Mouse (Mus musculus) cortical plate, adult 2 months (tissue): ENCODE results near the gene BC049762.

Experiments
- CTCF ChIP-seq: fragments of 200-500 bp; IDR thresholded peaks from 2 replicates; pipeline ENCODE4 v1.5.1; 2011; ENCODE audit warnings: mild to moderate bottlenecking, control low read depth, low read length; ENCODE audit not compliant: insufficient read depth; ENCODE audit errors: extremely low read depth
- POLR2A ChIP-seq: fragments of 200-500 bp; IDR thresholded peaks from 2 replicates; pipeline ENCODE4 v1.6.1; 2011; ENCODE audit warnings: mild to moderate bottlenecking, low read length, control low read depth; ENCODE audit not compliant: insufficient read depth; ENCODE audit errors: extremely low read depth

DNA sequence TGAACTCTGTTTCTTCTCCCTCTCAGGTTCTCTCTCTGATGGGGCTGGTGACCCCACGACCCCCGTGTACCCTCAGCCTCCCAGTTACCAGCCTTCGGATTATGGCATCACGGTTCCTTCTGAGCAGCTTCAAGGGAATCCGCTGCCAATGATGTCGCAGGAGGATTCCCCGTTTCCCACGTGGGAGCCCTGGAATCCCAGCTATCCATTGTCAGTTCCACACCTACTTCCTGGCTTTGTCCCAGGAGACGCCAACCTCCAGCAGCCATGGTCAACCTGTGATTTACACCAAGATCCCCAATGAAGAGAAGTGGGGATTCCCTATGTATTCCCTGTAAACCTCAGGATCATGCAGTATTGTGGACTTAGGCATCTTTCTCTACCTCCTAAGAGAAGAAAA, 28.2 kb downstream of the BC049762 start:
- no peak for TF ChIP-seq POLR2A
- no peak for TF ChIP-seq CTCF
